Mouse (Mus musculus) ES-E14 (cell line): Measurements from ENCODE around the gene Glycam1. TPM values are rescaled to one million over a fixed set of nuclear protein-coding genes. Genes with fewer than 3 reads are reported as not detected.
"Not testable (repeated sequence)": the region's sequence is repeated elsewhere in the genome, so short reads cannot be mapped to it uniquely, and the experiment has no call there.

ENCODE experiments used
- DNase-seq: peaks from one replicate; pipeline ENCODE4 v3.0.0-alpha.2; 2013; ENCODE audit warnings: low read depth, low spot score
- H3K27ac ChIP-seq: 2 replicates; pipeline ENCODE4 v1.5.1; 2012; ENCODE audit warnings: low read depth, mild to moderate bottlenecking, low read length, moderate library complexity, mixed read lengths; ENCODE audit not compliant: poor library complexity, insufficient read depth, severe bottlenecking
- H3K36me3 ChIP-seq: 2 replicates; pipeline ENCODE4 v1.6.1; 2012; ENCODE audit warnings: mild to moderate bottlenecking, low read length, moderate library complexity, mixed read lengths; ENCODE audit not compliant: control insufficient read depth, poor library complexity, insufficient read depth, severe bottlenecking
- H3K4me1 ChIP-seq, 2 experiments: fragments of 150-350 bp in 1 of 2; sonication (generic) in 1 of 2; 2 replicates each; pipeline ENCODE4 v1.6.1; 2012; ENCODE audit warnings: low read length in 2 of 2, mild to moderate bottlenecking in 1 of 2, mixed read lengths in 1 of 2; ENCODE audit not compliant: control insufficient read depth in 2 of 2, insufficient read depth in 2 of 2, poor library complexity in 1 of 2
- H3K4me3 ChIP-seq, 2 experiments: fragments of 150-350 bp in 1 of 2; sonication (generic) in 1 of 2; 2 replicates each; pipeline ENCODE4 v1.5.1; 2012; ENCODE audit warnings: low read length in 2 of 2, low read depth in 1 of 2, mild to moderate bottlenecking in 1 of 2, mixed read lengths in 1 of 2; ENCODE audit not compliant: insufficient read depth in 1 of 2, poor library complexity in 1 of 2, severe bottlenecking in 1 of 2
- H3K9ac ChIP-seq: 2 replicates; pipeline ENCODE4 v1.6.1; 2012; ENCODE audit warnings: low read depth, mild to moderate bottlenecking, low read length, mixed read lengths; ENCODE audit not compliant: poor library complexity, insufficient read depth, severe bottlenecking
- H3K9me3 ChIP-seq: fragments of 150-350 bp; sonication (generic); 2 replicates; pipeline ENCODE4 v1.6.1; 2012; ENCODE audit warnings: low read depth, mild to moderate bottlenecking, low read length; ENCODE audit not compliant: control insufficient read depth, insufficient read depth
- CHD2 ChIP-seq: IDR thresholded peaks from 2 replicates; pipeline ENCODE4 v1.6.1; 2014; ENCODE audit warnings: mild to moderate bottlenecking, low read depth, low read length, inconsistent platforms
- HCFC1 ChIP-seq: IDR thresholded peaks from 2 replicates; pipeline ENCODE4 v1.6.1; 2012; ENCODE audit warnings: low read length, inconsistent platforms, borderline replicate concordance; ENCODE audit not compliant: insufficient read depth
- MAFK ChIP-seq: IDR thresholded peaks from 2 replicates; pipeline ENCODE4 v1.6.1; 2014; ENCODE audit warnings: mild to moderate bottlenecking, low read depth, low read length, inconsistent platforms; ENCODE audit not compliant: insufficient read depth
- ZC3H11A ChIP-seq: IDR thresholded peaks from 2 replicates; pipeline ENCODE4 v1.6.1; 2012; ENCODE audit warnings: low read depth, mild to moderate bottlenecking, inconsistent platforms, low read length, borderline replicate concordance
- ZNF384 ChIP-seq: IDR thresholded peaks from 2 replicates; pipeline ENCODE4 v1.6.1; 2012; ENCODE audit warnings: low read depth, low read length, inconsistent platforms
- in situ Hi-C, 2 experiments: fragments of 600-800 bp; cut with MboI; formaldehyde crosslinking; loops; one replicate each; pipeline ENCODE4 v1.15.1; 2025; ENCODE audit warnings: low sequenced_read_pairs in 2 of 2, inconsistent platforms in 1 of 2; ENCODE audit not compliant: unreplicated experiment in 2 of 2
- total RNA-seq: library from RNA; depleted of rRNA; stranded (reverse); fragments of 300-350 nt; gene quantifications from 2 replicates; pipeline ENCODE4 v1.2.3, GENCODE M21; 2012; rRNA removed

Gene Glycam1
- total RNA-seq = not detected in 2 replicates

GRCm38 (mm10) chr15:103564981-103565380 is at the start of gene Glycam1:
Gene Glycam1 (minus strand): TSS chr15:103565081.
- Histone ChIP-seq H3K4me3 (no peak within 1 kb of the TSS), H3K36me3 (no peaks in the 10 kb centered on the region), H3K9ac (no peak within 1 kb of the TSS), H3K4me1 (no peaks in the 10 kb centered on the region), H3K9me3 (no peaks in the 10 kb centered on the region), H3K27ac (no peak within 1 kb of the TSS)
- DNase-seq = no peak
- in situ Hi-C loops = no loop called here
- no peak for TF ChIP-seq ZC3H11A
- TF ChIP-seq MAFK = no peak
- TF ChIP-seq CHD2 = no peak
- no peak for TF ChIP-seq ZNF384
- no peak for TF ChIP-seq HCFC1

DNA sequence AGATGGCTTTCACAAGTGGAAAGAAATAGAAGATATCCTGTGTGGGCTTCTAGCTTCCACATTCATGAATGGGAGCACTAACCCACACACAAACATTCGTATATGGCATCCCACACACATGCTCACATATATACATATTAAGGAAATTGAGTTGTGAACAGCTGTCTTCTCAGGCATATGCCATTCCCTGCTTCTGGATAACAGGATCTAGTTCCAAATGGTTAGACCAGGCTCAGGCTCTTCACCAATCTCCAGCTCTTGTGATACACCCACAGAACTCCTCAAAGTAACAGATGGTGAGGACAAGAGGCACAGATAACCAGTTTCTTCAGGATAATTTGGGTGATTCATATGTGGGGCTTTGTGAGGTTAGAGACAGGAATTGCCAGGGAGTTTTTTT is 39.6 kb upstream of the Glycam1 start:
- no peak overlapping the region for H3K4me3 ChIP-seq
- H3K9ac ChIP-seq = no peak overlapping the region
- in situ Hi-C loops = no loop called here
- TF ChIP-seq CHD2 (no peak), ZNF384 (no peak), HCFC1 (no peak), ZC3H11A (no peak), MAFK (no peak)
- no peak for DNase-seq
- H3K36me3 ChIP-seq = no peaks in the 10 kb centered on the region
- no peak overlapping the region for H3K27ac ChIP-seq
- H3K4me1 ChIP-seq = no peaks in the 10 kb centered on the region
- peaks cover 2% of the 10 kb centered on the region; the same call in 1 of the 2 replicates for H3K9me3 ChIP-seq

DNA sequence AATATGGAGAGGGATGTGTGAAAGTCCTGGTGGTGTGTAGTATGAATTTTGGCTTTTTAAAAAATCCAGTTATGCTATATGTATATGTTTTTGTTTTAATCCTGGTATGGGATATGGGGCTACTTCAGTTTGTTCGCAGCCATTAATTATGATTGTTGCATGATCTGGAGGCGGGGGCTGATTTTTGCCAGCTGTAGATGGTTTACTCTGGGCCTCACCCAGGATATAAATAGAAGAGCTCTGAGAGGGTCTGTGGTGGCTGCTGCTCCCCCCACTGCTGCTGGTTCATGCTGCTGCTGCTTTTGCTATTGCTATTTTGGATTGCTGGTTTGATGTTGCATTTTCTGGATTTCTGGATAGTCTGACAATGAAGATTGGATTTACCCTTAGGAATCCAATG is 25.9 kb upstream of the Glycam1 start:
- Histone ChIP-seq H3K36me3 (no peaks in the 10 kb centered on the region), H3K4me1 (no peaks in the 10 kb centered on the region), H3K9me3 (no peaks in the 10 kb centered on the region), H3K9ac (no peak overlapping the region), H3K4me3 (no peak overlapping the region), H3K27ac (no peak overlapping the region)
- in situ Hi-C loops = no loop called here
- TF ChIP-seq ZC3H11A = no peak
- TF ChIP-seq MAFK = no peak
- no peak for TF ChIP-seq CHD2
- TF ChIP-seq ZNF384 = no peak
- TF ChIP-seq HCFC1 = no peak
- no peak for DNase-seq

- H3K9ac ChIP-seq, H3K27ac ChIP-seq, H3K4me1 ChIP-seq, H3K36me3 ChIP-seq, in situ Hi-C loops, DNase-seq, H3K4me3 ChIP-seq, H3K9me3 ChIP-seq: not testable (repeated sequence)
Measured at GRCm38 (mm10) chr15:103587752-103588151, 22.9 kb upstream of the Glycam1 start.

DNA sequence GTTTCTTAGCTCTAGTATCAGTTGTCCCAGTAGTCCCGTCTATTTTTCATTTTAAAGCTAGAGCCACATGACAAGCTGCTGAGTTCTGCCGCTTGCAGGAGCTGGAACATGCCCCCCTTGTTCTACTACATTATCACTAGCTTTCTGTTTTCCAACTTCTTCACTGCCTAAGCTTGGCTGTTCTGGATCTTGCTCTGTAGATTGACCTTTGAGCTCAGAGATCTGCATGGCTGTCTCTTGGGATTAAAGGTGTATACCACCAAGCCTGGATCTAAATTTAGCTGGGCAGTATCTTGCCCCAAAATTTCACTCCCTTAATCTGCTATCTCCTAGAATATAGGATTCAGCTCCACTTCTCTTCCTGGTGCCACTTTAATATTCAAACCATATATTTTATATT is 21.0 kb upstream of the Glycam1 start:
- no peak for DNase-seq
- no peaks in the 10 kb centered on the region for H3K36me3 ChIP-seq
- H3K4me3 ChIP-seq = no peak overlapping the region
- no peak for TF ChIP-seq HCFC1
- TF ChIP-seq MAFK = no peak
- TF ChIP-seq ZNF384 = no peak
- no peak for TF ChIP-seq ZC3H11A
- TF ChIP-seq CHD2 = no peak
- H3K9ac ChIP-seq = no peak overlapping the region
- in situ Hi-C loops = no loop called here
- no peaks in the 10 kb centered on the region for H3K4me1 ChIP-seq
- no peak overlapping the region for H3K27ac ChIP-seq
- H3K9me3 ChIP-seq = no peaks in the 10 kb centered on the region
